Mouse (Mus musculus) left cerebral cortex, postnatal 4 days (tissue): ENCODE results near the gene Gm21093. TPM values are rescaled to one million over a fixed set of nuclear protein-coding genes. Genes with fewer than 3 reads are reported as not detected.
"Not testable (repeated sequence)": the region's sequence is repeated elsewhere in the genome, so short reads cannot be mapped to it uniquely, and the experiment has no call there.

Experiments used
- DNase-seq: peaks from one replicate; pipeline ENCODE4 v3.0.0-alpha.2; 2022
- intact Hi-C: fragments of 180-260 bp; cut with DNase I; formaldehyde crosslinking; loops from one replicate; pipeline ENCODE4 v1.15.1; 2025
- total RNA-seq, 2 experiments: library from RNA; stranded (reverse); gene quantifications; 2 replicates each; pipeline ENCODE4 v1.2.3; 2021

Gm21093 gene
- 1 to 10 TPM; 4.4 to 7.4 TPM for total RNA-seq

GRCm38 (mm10) chr4:42034626-42035025 lies at the start of gene Gm21093:
TSS of gene Gm21093 (minus strand) at chr4:42034726.
- DNase-seq, intact Hi-C loops: not testable (repeated sequence)

Other genes starting within 250 kb of the Gm21093 start
- gene Gm21541, start 131.1 kb downstream of the Gm21093 start, total RNA-seq: not detected
- 10 to 100 TPM; 43.5 to 46.2 TPM for gene Gm20878, start 93.2 kb downstream of the Gm21093 start, total RNA-seq
- gene Fam205a4, start 68.7 kb downstream of the Gm21093 start, total RNA-seq: 1 to 10 TPM; 3.9 to 4.0 TPM
- gene Gm3893, start 56.5 kb upstream of the Gm21093 start, total RNA-seq: not detected
- gene Gm13304, start 80.1 kb upstream of the Gm21093 start, total RNA-seq: 1 to 10 TPM in 1 of 2 experiments, not detected in 1; 7.7 TPM
- 10 to 100 TPM; 19.8 to 24.4 TPM for gene Gm13306, start 118.7 kb upstream of the Gm21093 start, total RNA-seq
- 1 to 10 TPM in 1 of 2 experiments, under 1 TPM in 1; 0.72 to 1.1 TPM for gene Gm13305, start 133.9 kb upstream of the Gm21093 start, total RNA-seq
- gene Gm10600, start 205.9 kb upstream of the Gm21093 start, total RNA-seq: 1 to 10 TPM; 6.6 to 7.0 TPM
- gene Ccl21b, start 221.0 kb upstream of the Gm21093 start, total RNA-seq: not detected